Mouse (Mus musculus) lung, postnatal 0 days (tissue): ENCODE data around the gene Psmb3. TPM values are rescaled to one million over a fixed set of nuclear protein-coding genes. Genes with fewer than 3 reads are reported as not detected.

ENCODE experiments used
- ATAC-seq: fragments of 200-750 bp; cut with Nextera tagmentation; 2 replicates; pipeline ENCODE4 v1.8.0; 2017; ENCODE audit warnings: moderate library complexity
- DNase-seq: peaks from one replicate; pipeline ENCODE4 v3.0.0-alpha.2; 2016; ENCODE audit warnings: low spot score
- H3K27ac ChIP-seq: fragments of 300-500 bp; sonication (generic); 2 replicates; pipeline ENCODE4 v1.5.1; 2014; ENCODE audit warnings: antibody characterized with exemption, mild to moderate bottlenecking, low read length, mixed read lengths
- H3K27me3 ChIP-seq: fragments of 300-500 bp; sonication (generic); replicated peaks from 2 replicates; pipeline ENCODE4 v1.6.1; 2014; ENCODE audit warnings: low read length, mixed read lengths; ENCODE audit not compliant: insufficient read depth
- H3K36me3 ChIP-seq: fragments of 300-500 bp; sonication (generic); 2 replicates; pipeline ENCODE4 v1.6.1; 2014; ENCODE audit warnings: low read length, mixed read lengths; ENCODE audit not compliant: insufficient read depth
- H3K4me1 ChIP-seq: fragments of 300-500 bp; sonication (generic); 2 replicates; pipeline ENCODE4 v1.6.1; 2014; ENCODE audit warnings: antibody characterized with exemption, low read depth, low read length, mixed read lengths; ENCODE audit not compliant: insufficient read depth
- H3K4me2 ChIP-seq: fragments of 300-500 bp; sonication (generic); replicated peaks from 2 replicates; pipeline ENCODE4 v1.6.1; 2014; ENCODE audit warnings: low read depth, mild to moderate bottlenecking, low read length, moderate library complexity, mixed read lengths
- H3K4me3 ChIP-seq: fragments of 300-500 bp; sonication (generic); 2 replicates; pipeline ENCODE4 v1.5.1; 2014; ENCODE audit warnings: low read depth, low read length
- H3K9ac ChIP-seq: fragments of 300-500 bp; sonication (generic); replicated peaks from 2 replicates; pipeline ENCODE4 v1.6.1; 2014; ENCODE audit warnings: low read depth, mild to moderate bottlenecking
- H3K9me3 ChIP-seq: fragments of 300-500 bp; sonication (generic); 2 replicates; pipeline ENCODE4 v1.6.1; 2016; ENCODE audit warnings: low read length, mixed read lengths
- CTCF ChIP-seq: IDR thresholded peaks from 2 replicates; pipeline ENCODE4 v1.5.1; 2016; ENCODE audit warnings: antibody characterized with exemption, mild to moderate bottlenecking
- EP300 ChIP-seq: IDR thresholded peaks from 2 replicates; pipeline ENCODE4 v1.6.1; 2016; ENCODE audit warnings: antibody characterized with exemption, mild to moderate bottlenecking, control low read depth
- WGBS: fragments of 180-500 bp; shearing (Covaris S2); extraction: QIAGEN DNeasy Blood & Tissue Kit; methylation state at CpG from one replicate; pipeline ENCODE4 v1.1.7; 2014; 5-methylcytosine and 5-hydroxymethylcytosine counted together
- polyA plus RNA-seq: library from polyadenylated mRNA; unstranded; fragments of >200 nt; fragmentation: Nextera tagmentation; extraction: Ambion mirVana; gene quantifications from 2 replicates; pipeline ENCODE4 v1.2.1, GENCODE M21; 2015

The Psmb3 gene
- polyA plus RNA-seq, 1 experiment from 2014 or later: 419 TPM

GRCm38 (mm10) chr11:97739155-97739554, 36.0 kb downstream of the Psmb3 start:
- H3K27ac ChIP-seq: no peak overlapping the region
- WGBS: 82% methylated on average over 3 of the region's 3 CpGs
- no peak overlapping the region for H3K4me3 ChIP-seq
- ATAC-seq (no peak), DNase-seq (no peak)
- H3K4me2 ChIP-seq: no peak overlapping the region
- TF ChIP-seq EP300 (no peak), CTCF (peak; percentile 44)
- H3K9me3 ChIP-seq: no peaks in the 10 kb centered on the region
- peaks cover 12% of the 10 kb centered on the region for H3K4me1 ChIP-seq
- no peak overlapping the region for H3K9ac ChIP-seq
- H3K36me3 ChIP-seq: no peaks in the 10 kb centered on the region
- H3K27me3 ChIP-seq: no peaks in the 10 kb centered on the region

GRCm38 (mm10) chr11:97740190-97740589, 37.0 kb downstream of the Psmb3 start:
- WGBS: 33% methylated on average over 7 of the region's 7 CpGs
- DNase-seq (peak; percentile 39), ATAC-seq (no peak)
- Histone ChIP-seq H3K4me2 (no peak overlapping the region), H3K36me3 (no peaks in the 10 kb centered on the region), H3K27ac (no peak overlapping the region), H3K9me3 (no peaks in the 10 kb centered on the region), H3K4me3 (no peak overlapping the region), H3K4me1 (peaks cover 12% of the 10 kb centered on the region), H3K27me3 (no peaks in the 10 kb centered on the region), H3K9ac (no peak overlapping the region)
- no peak for TF ChIP-seq EP300
- no peak for TF ChIP-seq CTCF

- no peak overlapping the region for H3K4me2 ChIP-seq
Observed at GRCm38 (mm10) chr11:97742157-97742556, 39.0 kb downstream of the Psmb3 start.

GRCm38 (mm10) chr11:97742591-97742990, 39.4 kb downstream of the Psmb3 start:
- no peak for DNase-seq
- 79% methylated on average over 9 of the region's 9 CpGs for WGBS
- Histone ChIP-seq H3K27me3 (no peaks in the 10 kb centered on the region), H3K9ac (no peak overlapping the region), H3K36me3 (peaks cover 8% of the 10 kb centered on the region; the same call in 1 of the 2 replicates), H3K27ac (no peak overlapping the region), H3K4me2 (peak overlapping the region; percentile 88; the same call in 1 of the 2 replicates), H3K9me3 (no peaks in the 10 kb centered on the region), H3K4me1 (peaks cover 12% of the 10 kb centered on the region), H3K4me3 (no peak overlapping the region)
- ATAC-seq: no peak
- TF ChIP-seq CTCF (no peak), EP300 (no peak)

More at GRCm38 (mm10) chr11:97742157-97742556, 39.0 kb downstream of the Psmb3 start:
- WGBS: 82% methylated on average over 5 of the region's 5 CpGs
- ATAC-seq (no peak), DNase-seq (no peak)
- Histone ChIP-seq H3K9me3 (no peaks in the 10 kb centered on the region), H3K27ac (no peak overlapping the region), H3K4me3 (no peak overlapping the region), H3K36me3 (peaks cover 5% of the 10 kb centered on the region; the same call in 1 of the 2 replicates), H3K9ac (no peak overlapping the region), H3K4me1 (peaks cover 12% of the 10 kb centered on the region), H3K27me3 (no peaks in the 10 kb centered on the region)
- TF ChIP-seq EP300 (no peak), CTCF (no peak)

GRCm38 (mm10) chr11:97743423-97743822, 40.2 kb downstream of the Psmb3 start:
- ATAC-seq: no peak
- Histone ChIP-seq H3K27me3 (no peaks in the 10 kb centered on the region), H3K9ac (peak overlapping the region; percentile 65; the same call in 1 of the 2 replicates), H3K9me3 (no peaks in the 10 kb centered on the region), H3K4me3 (peak overlapping the region; percentile 83), H3K27ac (peak overlapping the region; percentile 78), H3K36me3 (peaks cover 8% of the 10 kb centered on the region; the same call in 1 of the 2 replicates), H3K4me2 (peak overlapping the region; percentile 88), H3K4me1 (peaks cover 12% of the 10 kb centered on the region)
- no peak for TF ChIP-seq CTCF
- TF ChIP-seq EP300: no peak
- 7% methylated on average over 9 of the region's 9 CpGs for WGBS
- DNase-seq: no peak

- Histone ChIP-seq H3K4me1 (peaks cover 12% of the 10 kb centered on the region), H3K4me2 (peak within 1 kb of the TSS; percentile 88), H3K27me3 (no peaks in the 10 kb centered on the region), H3K9me3 (no peaks in the 10 kb centered on the region), H3K27ac (peak within 1 kb of the TSS; percentile 94), H3K4me3 (peak within 1 kb of the TSS; percentile 83), H3K9ac (peak within 1 kb of the TSS; percentile 83), H3K36me3 (peaks cover 10% of the 10 kb centered on the region; the same call in 1 of the 2 replicates)
- DNase-seq (peak; percentile 65), ATAC-seq (peak; percentile 38)
- WGBS: under 1% methylated on average over 34 of the region's 63 CpGs
- TF ChIP-seq CTCF (no peak), EP300 (no peak)
Observed at GRCm38 (mm10) chr11:97744063-97744717, 41.0 kb downstream of the Psmb3 start, which contains the start of gene Pip4k2b. Gene Pip4k2b, minus strand, starts transcription at chr11:97744704.
